Mouse (Mus musculus) bone marrow, adult 2 months (tissue): Measurements from ENCODE around the gene Lrwd1. TPM values are rescaled to one million over a fixed set of nuclear protein-coding genes. Genes with fewer than 3 reads are reported as not detected.
A peak's percentile ranks its signal among the peaks of the same experiment; 100 is the strongest.

Experiments used
- H3K27ac ChIP-seq: fragments of 200-500 bp; 2 replicates; pipeline ENCODE4 v1.5.1; 2012; ENCODE audit warnings: low read depth, mild to moderate bottlenecking, control low read depth, inconsistent platforms, low read length; ENCODE audit not compliant: control insufficient read depth, poor library complexity, insufficient read depth
- H3K4me1 ChIP-seq: fragments of 200-500 bp; 2 replicates; pipeline ENCODE4 v1.6.1; 2011; ENCODE audit warnings: low read length; ENCODE audit not compliant: control insufficient read depth, insufficient read depth
- H3K4me3 ChIP-seq: fragments of 200-500 bp; replicated peaks from 2 replicates; pipeline ENCODE3; 2011; ENCODE audit warnings: mild to moderate bottlenecking, low read depth, low read length, control low read depth; ENCODE audit not compliant: control insufficient read depth
- CTCF ChIP-seq: fragments of 200-500 bp; IDR thresholded peaks from 2 replicates; pipeline ENCODE4 v1.5.1; 2011; ENCODE audit warnings: low read length, control low read depth; ENCODE audit not compliant: control insufficient read depth, insufficient read depth
- POLR2A ChIP-seq: fragments of 200-500 bp; IDR thresholded peaks from 2 replicates; pipeline ENCODE4 v1.6.1; 2011; ENCODE audit warnings: low read depth, mild to moderate bottlenecking, control low read depth, low read length, borderline replicate concordance; ENCODE audit not compliant: control insufficient read depth
- WGBS: fragments of 180-500 bp; shearing (Covaris S2); methylation state at CpG from one replicate; pipeline ENCODE4 v1.1.7; 2018; 5-methylcytosine and 5-hydroxymethylcytosine counted together
- polyA plus RNA-seq: library from polyadenylated mRNA; stranded (reverse); fragments of >200 nt; gene quantifications from 2 replicates; pipeline ENCODE4 v1.2.4, GENCODE M21; 2011; ENCODE audit warnings: low replicate concordance; ENCODE audit not compliant: missing spikeins, insufficient read depth, insufficient read length

The Lrwd1 gene
- polyA plus RNA-seq, 1 experiment, result 61.5 TPM

GRCm38 (mm10) chr5:136088821-136089575, 46.9 kb downstream of the Lrwd1 start:
- Histone ChIP-seq H3K4me1 (no peaks in the 10 kb centered on the region), H3K4me3 (no peak overlapping the region), H3K27ac (no peak overlapping the region)
- TF ChIP-seq CTCF (no peak), POLR2A (no peak)
- WGBS, result 68% methylated on average over 14 of the region's 14 CpGs

GRCm38 (mm10) chr5:136086290-136086689, 49.6 kb downstream of the Lrwd1 start:
- Histone ChIP-seq H3K4me1 (no peaks in the 10 kb centered on the region), H3K4me3 (no peak overlapping the region), H3K27ac (no peak overlapping the region)
- TF ChIP-seq CTCF (no peak), POLR2A (no peak)
- 47% methylated on average over 8 of the region's 8 CpGs for WGBS

GRCm38 (mm10) chr5:136084891-136085651, 50.8 kb downstream of the Lrwd1 start:
- no peaks in the 10 kb centered on the region for H3K4me1 ChIP-seq
- WGBS, result 13% methylated on average over 21 of the region's 21 CpGs
- no peak for TF ChIP-seq CTCF
- TF ChIP-seq POLR2A, result no peak
- H3K4me3 ChIP-seq, result peak overlapping the region; percentile 74
- peak overlapping the region; percentile 53 for H3K27ac ChIP-seq

- TF ChIP-seq POLR2A (no peak), CTCF (no peak)
- Histone ChIP-seq H3K4me1 (no peaks in the 10 kb centered on the region; the same call in 1 of the 2 replicates), H3K27ac (peak overlapping the region; percentile 31), H3K4me3 (peak overlapping the region; percentile 74)
- WGBS, result under 1% methylated on average over 23 of the region's 23 CpGs
These were observed 51.6 kb downstream of the Lrwd1 start for GRCm38 (mm10) chr5:136084144-136084881.

GRCm38 (mm10) chr5:136083669-136084107, 52.2 kb downstream of the Lrwd1 start, which contains the start of gene Rasa4:
Gene Rasa4, plus strand, starts transcription at chr5:136083916.
- TF ChIP-seq CTCF (0 out of 2 replicates have a peak, but pooled peaks have one; percentile 3), POLR2A (peak; percentile 54; the same call in 1 of the 2 replicates)
- H3K27ac ChIP-seq, result peak within 1 kb of the TSS; percentile 31
- no peaks in the 10 kb centered on the region; the same call in 1 of the 2 replicates for H3K4me1 ChIP-seq
- peak within 1 kb of the TSS; percentile 74 for H3K4me3 ChIP-seq
- WGBS, result 0% methylated on average over 28 of the region's 28 CpGs

- no peaks in the 10 kb centered on the region; the same call in 1 of the 2 replicates for H3K4me1 ChIP-seq
- WGBS, result 81% methylated on average over 4 of the region's 4 CpGs
These were observed 53.5 kb downstream of the Lrwd1 start for GRCm38 (mm10) chr5:136082345-136082744.

GRCm38 (mm10) chr5:136078136-136078535, 57.7 kb downstream of the Lrwd1 start:
- H3K4me3 ChIP-seq, result no peak overlapping the region
- WGBS, result 77% methylated on average over 5 of the region's 5 CpGs

More at GRCm38 (mm10) chr5:136082345-136082744, 53.5 kb downstream of the Lrwd1 start:
- no peak for TF ChIP-seq POLR2A
- no peak for TF ChIP-seq CTCF
- Histone ChIP-seq H3K27ac (no peak overlapping the region), H3K4me3 (no peak overlapping the region)

GRCm38 (mm10) chr5:136077001-136077550, 58.8 kb downstream of the Lrwd1 start:
- WGBS, result 7% methylated on average over 9 of the region's 9 CpGs
- H3K4me1 ChIP-seq, result no peaks in the 10 kb centered on the region; the same call in 1 of the 2 replicates
- H3K4me3 ChIP-seq, result no peak overlapping the region
- TF ChIP-seq POLR2A (no peak), CTCF (no peak)
- peak overlapping the region; percentile 55 for H3K27ac ChIP-seq

More at GRCm38 (mm10) chr5:136078136-136078535, 57.7 kb downstream of the Lrwd1 start:
- H3K4me1 ChIP-seq, result no peaks in the 10 kb centered on the region; the same call in 1 of the 2 replicates
- H3K27ac ChIP-seq, result no peak overlapping the region
- no peak for TF ChIP-seq CTCF
- no peak for TF ChIP-seq POLR2A
